Mouse (Mus musculus) cerebellum, adult 2 months (tissue): ENCODE results near the gene Atp13a2.

Experiments
- CTCF ChIP-seq: fragments of 200-500 bp; IDR thresholded peaks from 2 replicates; pipeline ENCODE4 v1.5.1; 2011; ENCODE audit warnings: low read depth, mild to moderate bottlenecking, control low read depth, low read length, moderate library complexity, borderline replicate concordance; ENCODE audit not compliant: insufficient read depth
- POLR2A ChIP-seq: fragments of 200-500 bp; IDR thresholded peaks from 2 replicates; pipeline ENCODE4 v1.6.1; 2011; ENCODE audit warnings: low read length, control low read depth, borderline replicate concordance; ENCODE audit not compliant: insufficient read depth

DNA sequence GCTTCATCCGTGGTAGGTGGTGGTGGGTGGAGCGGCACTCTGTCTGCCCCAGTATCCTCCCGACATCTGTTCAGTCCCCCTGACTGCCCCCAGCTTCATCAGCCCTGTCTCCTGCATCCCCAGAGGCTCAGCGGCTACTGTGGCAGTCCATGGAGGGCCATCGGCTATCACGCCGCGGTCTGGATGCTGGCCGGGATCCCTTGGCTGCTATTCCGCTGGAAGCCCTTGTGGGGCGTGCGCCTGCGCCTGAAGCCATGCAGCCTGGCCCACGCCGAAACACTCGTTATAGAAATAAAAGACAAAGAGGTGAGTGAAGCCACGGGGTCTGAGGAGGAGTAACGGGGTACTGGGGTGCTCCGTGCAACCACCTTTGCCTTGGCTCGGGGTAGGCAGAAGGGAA is 5.5 kb downstream of the Atp13a2 start:
- TF ChIP-seq POLR2A, result no peak
- TF ChIP-seq CTCF, result peak; percentile 14; the same call in 1 of the 2 replicates
